ENCODE assay signal across 20 mouse cellular contexts in the genomic region with DNA sequence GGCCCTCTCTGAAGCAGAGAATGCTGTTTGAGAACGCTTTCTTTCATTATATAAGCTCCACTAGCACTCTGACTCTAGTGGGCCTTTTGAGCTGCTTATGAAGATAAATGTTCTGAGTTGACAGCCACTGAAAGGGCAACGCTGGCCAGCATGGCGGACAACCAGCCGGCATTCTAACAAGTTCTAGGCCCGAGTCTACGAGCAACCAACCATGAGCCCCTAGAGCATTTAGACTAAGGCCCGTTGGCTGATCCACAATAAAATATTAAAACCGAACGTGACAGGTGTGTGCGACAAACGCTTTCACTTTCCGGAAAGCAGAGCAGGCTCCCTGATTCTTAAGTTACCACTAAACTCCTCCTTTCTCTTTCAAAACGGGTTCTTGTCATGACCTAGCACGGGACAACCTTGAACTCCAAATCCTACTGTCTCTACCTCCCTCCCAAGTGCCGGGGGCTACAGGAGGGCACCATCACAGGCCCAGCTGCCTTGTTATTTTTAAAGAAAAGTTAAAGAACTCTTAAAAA. TPM values are rescaled to one million over a fixed set of nuclear protein-coding genes. Genes with fewer than 3 reads are reported as not detected.
DNase-seq lines count a peak whose midpoint lies in the region; ATAC-seq lines count a peak whose summit lies in the region.
"Had no signal": no experiment of that assay in that cellular context is flagged by ENCODE, and none has a peak within 500 bp of the region (broad histone marks: within the 10 kb centered on the region; RNA-seq: fewer than 3 reads in every experiment).

No protein-coding gene starts in this region.

- no peaks in the 10 kb centered on the region for H3K9me3 ChIP-seq in midbrain, embryonic 13.5 days
- no peaks in the 10 kb centered on the region for H3K9me3 ChIP-seq in midbrain, embryonic 10.5 days (replicated peaks)
- H3K9me3 ChIP-seq in forebrain, embryonic 10.5 days: no peaks in the 10 kb centered on the region
- H3K9me3 ChIP-seq: embryonic facial prominence, embryonic 15.5 days; forebrain, embryonic 13.5 days; heart, embryonic 12.5 days had no signal

- peak; percentile 5 for DNase-seq in adrenal gland, postnatal 14 days
- no peak for DNase-seq in adrenal gland, postnatal 4 days (ENCODE audit: low spot score in 2 of 2)
- no peak for DNase-seq in midbrain, embryonic 10.5 days (ENCODE audit: low spot score)
- peak; percentile 66 for DNase-seq in induced T-regulatory cell, adult 2 months (ENCODE audit: low read depth)
- DNase-seq in naive thymus-derived CD4-positive, alpha-beta T cell, adult 2 months (ENCODE audit: low read depth): peak; percentile 50
- DNase-seq in forebrain, embryonic 10.5 days (ENCODE audit: extremely low spot score, low spot score): no peak
- DNase-seq in cerebellum, postnatal 10 days: no peak
- DNase-seq: cerebellum, adult 18-20 months; heart, postnatal 36 days; kidney, adult 11 months; layer of hippocampus, postnatal 36 days; left cerebral cortex, postnatal 4 days; lung, embryonic 14.5 days; right cerebral cortex, postnatal 25 days; thymus, adult 18-20 months had no signal

- H3K4me3 ChIP-seq in midbrain, embryonic 13.5 days (replicated peaks): no peak overlapping the region
- no peak overlapping the region for H3K4me3 ChIP-seq in midbrain, embryonic 10.5 days
- no peak overlapping the region for H3K4me3 ChIP-seq in forebrain, embryonic 10.5 days
- H3K4me3 ChIP-seq: embryonic facial prominence, embryonic 15.5 days; heart, embryonic 12.5 days had no signal

- no peak overlapping the region for H3K4me2 ChIP-seq in midbrain, embryonic 13.5 days (replicated peaks)
- H3K4me2 ChIP-seq: embryonic facial prominence, embryonic 15.5 days; heart, embryonic 12.5 days had no signal

- WGBS in midbrain, embryonic 13.5 days: 93% methylated on average over 15 of the region's 15 CpGs
- WGBS in midbrain, embryonic 10.5 days: 94% methylated on average over 15 of the region's 15 CpGs
- 95% methylated on average over 15 of the region's 15 CpGs for WGBS in forebrain, embryonic 10.5 days

- H3K9ac ChIP-seq in midbrain, embryonic 13.5 days (replicated peaks): 0 out of 2 replicates have a peak overlapping the region, but pooled peaks have one; percentile 5
- H3K9ac ChIP-seq: embryonic facial prominence, embryonic 15.5 days; lung, embryonic 14.5 days had no signal

- no peaks in the 10 kb centered on the region for H3K36me3 ChIP-seq in midbrain, embryonic 13.5 days
- 0 out of 2 replicates have a peak, but pooled peaks cover 6% of the 10 kb centered on the region for H3K36me3 ChIP-seq in midbrain, embryonic 10.5 days
- peaks cover 6% of the 10 kb centered on the region; the same call in 1 of the 2 replicates for H3K36me3 ChIP-seq in forebrain, embryonic 10.5 days (replicated peaks)
- H3K36me3 ChIP-seq: embryonic facial prominence, embryonic 15.5 days; heart, embryonic 12.5 days had no signal

- no peaks in the 10 kb centered on the region for H3K27me3 ChIP-seq in midbrain, embryonic 13.5 days
- no peaks in the 10 kb centered on the region for H3K27me3 ChIP-seq in midbrain, embryonic 10.5 days (ENCODE audit: low read depth, poor library complexity, severe bottlenecking)
- H3K27me3 ChIP-seq in forebrain, embryonic 10.5 days (ENCODE audit: poor library complexity, severe bottlenecking): no peaks in the 10 kb centered on the region
- H3K27me3 ChIP-seq: embryonic facial prominence, embryonic 15.5 days; forebrain, embryonic 13.5 days; heart, embryonic 12.5 days had no signal

- no peak overlapping the region for H3K27ac ChIP-seq in midbrain, embryonic 13.5 days
- no peak overlapping the region for H3K27ac ChIP-seq in midbrain, embryonic 10.5 days (replicated peaks)
- no peak overlapping the region for H3K27ac ChIP-seq in forebrain, embryonic 10.5 days
- H3K27ac ChIP-seq: embryonic facial prominence, embryonic 15.5 days; forebrain, embryonic 13.5 days; macrophage had no signal

- no peak for ATAC-seq in midbrain, embryonic 13.5 days
- ATAC-seq: forebrain, embryonic 13.5 days had no signal

- H3K4me1 ChIP-seq in midbrain, embryonic 13.5 days (replicated peaks): peaks cover 46% of the 10 kb centered on the region
- peaks cover 47% of the 10 kb centered on the region for H3K4me1 ChIP-seq in midbrain, embryonic 10.5 days
- peaks cover 37% of the 10 kb centered on the region for H3K4me1 ChIP-seq in forebrain, embryonic 10.5 days

RNA-seq across cellular contexts. Expression of a gene that starts 2.6 kb away (rescaled TPM):
- total RNA-seq in adrenal gland, postnatal 14 days (2021): 42.8 and 45.7 TPM in 2 replicates
- 10 to 100 TPM; 53.6 to 61.0 TPM for total RNA-seq in adrenal gland, postnatal 4 days (2021)
- polyA plus RNA-seq in midbrain, embryonic 13.5 days (2015; fragmentation: Nextera tagmentation; extraction: Ambion mirVana): 49.9 and 53.7 TPM in 2 replicates
- 52.5 and 56.9 TPM in 2 replicates for polyA plus RNA-seq in midbrain, embryonic 10.5 days (2016; fragmentation: Nextera tagmentation; extraction: Ambion mirVana)
- 52.1 and 53.6 TPM in 2 replicates for polyA plus RNA-seq in forebrain, embryonic 10.5 days (2016; fragmentation: Nextera tagmentation; extraction: Ambion mirVana)

RNA-seq across cellular contexts. Expression of a gene that starts 32.5 kb away (rescaled TPM):
- 4.0 and 5.8 TPM in 2 replicates for total RNA-seq in adrenal gland, postnatal 14 days (2021)
- 10 to 100 TPM in 1 of 2 experiments, 1 to 10 TPM in 1; 8.0 to 10.4 TPM for total RNA-seq in adrenal gland, postnatal 4 days (2021)
- 0.67 and 0.85 TPM in 2 replicates for polyA plus RNA-seq in midbrain, embryonic 13.5 days (2015; fragmentation: Nextera tagmentation; extraction: Ambion mirVana)
- 0.27 and 0.37 TPM in 2 replicates for polyA plus RNA-seq in midbrain, embryonic 10.5 days (2016; fragmentation: Nextera tagmentation; extraction: Ambion mirVana)
- 0.32 and 0.37 TPM in 2 replicates for polyA plus RNA-seq in forebrain, embryonic 10.5 days (2016; fragmentation: Nextera tagmentation; extraction: Ambion mirVana)

Comparison
In these comparisons a context has a peak if more than half of its experiments do, and no peak if none do; other contexts are left out.
1. DNase-seq: peak in adrenal gland, postnatal 14 days (single experiment), induced T-regulatory cell, adult 2 months (single experiment) and naive thymus-derived CD4-positive, alpha-beta T cell, adult 2 months (single experiment); none in adrenal gland, postnatal 4 days (0 of 2), midbrain, embryonic 10.5 days (single experiment), forebrain, embryonic 10.5 days (single experiment) and cerebellum, postnatal 10 days (0 of 2).